Mouse (Mus musculus) small intestine, adult 2 months (tissue): ENCODE measurements around the gene Fam213b.

Source experiments
- CTCF ChIP-seq: fragments of 200-500 bp; IDR thresholded peaks from 2 replicates; pipeline ENCODE4 v1.5.1; 2012; ENCODE audit warnings: low read depth, mild to moderate bottlenecking, control low read depth, inconsistent platforms, low read length, moderate library complexity, mixed read lengths; ENCODE audit not compliant: insufficient replicate concordance, insufficient read length; ENCODE audit errors: extremely low read depth
- POLR2A ChIP-seq: fragments of 200-500 bp; IDR thresholded peaks from 2 replicates; pipeline ENCODE4 v1.6.1; 2012; ENCODE audit warnings: low read depth, mild to moderate bottlenecking, control low read depth, inconsistent platforms, low read length, moderate library complexity

GRCm38 (mm10) chr4:154897676-154898465, 1.1 kb downstream of the Fam213b start:
- TF ChIP-seq POLR2A (no peak; the same call in 1 of the 2 replicates), CTCF (no peak)
